Mouse (Mus musculus): Measurements from ENCODE around the gene Lhfpl3.

The Lhfpl3 gene

GRCm38 (mm10) chr5:23279364-23279763 is 533.5 kb downstream of the Lhfpl3 start:
- in situ Hi-C loops (cut with MboI, MseI) = no loop called here

- in situ Hi-C loops (cut with MboI, MseI) = no loop called here
Observed at GRCm38 (mm10) chr5:23284884-23285283, 539.0 kb downstream of the Lhfpl3 start.

GRCm38 (mm10) chr5:23289149-23289548 is 543.3 kb downstream of the Lhfpl3 start:
- in situ Hi-C loops (cut with MboI, MseI) = no loop called here
